In the genomic region with DNA sequence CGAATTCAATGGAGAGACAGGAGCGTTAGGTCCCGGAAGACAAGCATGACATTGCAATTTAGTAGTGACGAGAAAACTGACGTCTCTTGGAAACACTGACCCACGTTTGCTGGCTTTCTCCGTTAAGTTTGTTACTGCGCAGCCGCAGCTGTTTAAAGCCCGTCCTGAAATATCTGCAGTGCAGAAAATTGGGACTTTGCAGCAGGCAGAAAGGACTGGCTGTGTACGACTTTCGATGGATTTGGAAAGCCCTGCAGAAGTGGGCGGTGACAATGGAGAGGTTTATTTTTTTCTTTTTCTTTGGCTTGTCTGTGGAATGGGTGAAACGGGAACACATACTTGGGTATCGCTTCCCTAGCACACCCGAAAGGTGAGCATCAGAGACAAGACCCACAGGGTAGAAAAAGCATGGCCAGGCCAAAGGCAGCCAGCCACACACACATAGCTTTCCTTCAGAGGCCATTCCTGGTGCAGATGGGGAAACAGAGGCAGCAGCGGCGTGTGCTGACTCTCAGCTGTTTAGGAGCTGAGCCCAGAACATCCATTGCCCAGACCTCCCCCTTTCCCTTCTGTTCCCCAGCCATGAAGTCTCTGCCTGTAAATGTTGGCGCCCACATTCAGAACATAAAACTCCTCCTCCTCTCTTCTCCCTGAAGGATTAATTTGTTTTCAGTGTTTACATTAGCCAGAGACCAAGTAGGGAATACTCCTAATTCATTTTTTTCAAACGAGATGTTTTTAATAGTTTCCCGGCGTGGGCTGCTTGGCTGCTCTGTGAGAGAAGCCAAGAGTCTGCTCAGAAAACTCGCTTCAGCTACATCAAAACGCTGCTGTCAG, we compare ENCODE assay signal across 11 mouse cellular contexts.
DNase-seq lines count a peak whose midpoint lies in the region; ATAC-seq and TF ChIP-seq lines count a peak whose summit lies in the region.
"Had no signal": no experiment of that assay in that cellular context is flagged by ENCODE, and none has a peak within 500 bp of the region (broad histone marks: within the 10 kb centered on the region; RNA-seq: fewer than 3 reads in every experiment).

No protein-coding gene starts in this region.

- no peak overlapping the region for H3K27ac ChIP-seq in intestine, embryonic 15.5 days
- no peak overlapping the region for H3K27ac ChIP-seq in intestine, postnatal 0 days (ENCODE audit: low read depth, low read length)
- no peak overlapping the region for H3K27ac ChIP-seq in hindbrain, embryonic 14.5 days
- H3K27ac ChIP-seq in midbrain, embryonic 14.5 days (replicated peaks; ENCODE audit: low read depth, low read length), result no peak overlapping the region
- H3K27ac ChIP-seq in forebrain, embryonic 16.5 days (ENCODE audit: low read length), result no peak overlapping the region
- H3K27ac ChIP-seq: heart, embryonic 13.5 days; liver, embryonic 15.5 days had no signal

- no peaks in the 10 kb centered on the region for H3K9me3 ChIP-seq in intestine, embryonic 15.5 days
- H3K9me3 ChIP-seq in intestine, postnatal 0 days (ENCODE audit: control insufficient read depth), result no peaks in the 10 kb centered on the region
- peaks cover 5% of the 10 kb centered on the region; the same call in 1 of the 2 replicates for H3K9me3 ChIP-seq in hindbrain, embryonic 14.5 days (ENCODE audit: control insufficient read depth, low read length)
- H3K9me3 ChIP-seq in midbrain, embryonic 14.5 days (ENCODE audit: control insufficient read depth, low read length), result 0 out of 2 replicates have a peak, but pooled peaks cover 4% of the 10 kb centered on the region
- H3K9me3 ChIP-seq in forebrain, embryonic 16.5 days (ENCODE audit: control insufficient read depth, low read length), result no peaks in the 10 kb centered on the region
- H3K9me3 ChIP-seq: heart, embryonic 13.5 days; liver, embryonic 15.5 days had no signal

- no peaks in the 10 kb centered on the region for H3K27me3 ChIP-seq in intestine, embryonic 15.5 days (replicated peaks)
- no peaks in the 10 kb centered on the region for H3K27me3 ChIP-seq in intestine, postnatal 0 days (replicated peaks; ENCODE audit: control insufficient read depth, insufficient read depth, low read length)
- 0 out of 2 replicates have a peak, but pooled peaks cover 3% of the 10 kb centered on the region for H3K27me3 ChIP-seq in hindbrain, embryonic 14.5 days (ENCODE audit: control insufficient read depth, insufficient read depth, low read length)
- H3K27me3 ChIP-seq in midbrain, embryonic 14.5 days (ENCODE audit: control insufficient read depth, insufficient read depth, low read length), result no peaks in the 10 kb centered on the region
- H3K27me3 ChIP-seq in forebrain, embryonic 16.5 days (replicated peaks; ENCODE audit: control insufficient read depth, insufficient read depth, low read length), result no peaks in the 10 kb centered on the region
- H3K27me3 ChIP-seq: CH12.LX; heart, embryonic 13.5 days; liver, embryonic 15.5 days had no signal

- H3K4me1 ChIP-seq in intestine, embryonic 15.5 days (replicated peaks), result 0 out of 2 replicates have a peak, but pooled peaks cover 3% of the 10 kb centered on the region
- H3K4me1 ChIP-seq in intestine, postnatal 0 days (replicated peaks; ENCODE audit: control insufficient read depth, insufficient read depth, low read length), result no peaks in the 10 kb centered on the region
- H3K4me1 ChIP-seq in hindbrain, embryonic 14.5 days (replicated peaks; ENCODE audit: control insufficient read depth, insufficient read depth, low read length), result peaks cover 3% of the 10 kb centered on the region; the same call in 1 of the 2 replicates
- H3K4me1 ChIP-seq in midbrain, embryonic 14.5 days (ENCODE audit: control insufficient read depth, insufficient read depth, low read length), result 0 out of 2 replicates have a peak, but pooled peaks cover 3% of the 10 kb centered on the region
- H3K4me1 ChIP-seq in forebrain, embryonic 16.5 days (replicated peaks; ENCODE audit: control insufficient read depth, insufficient read depth, low read length), result no peaks in the 10 kb centered on the region
- H3K4me1 ChIP-seq: heart, embryonic 13.5 days; liver, embryonic 15.5 days had no signal

- no peak overlapping the region for H3K9ac ChIP-seq in intestine, embryonic 15.5 days
- H3K9ac ChIP-seq in intestine, postnatal 0 days (ENCODE audit: low read depth, low read length), result no peak overlapping the region
- H3K9ac ChIP-seq in hindbrain, embryonic 14.5 days, result no peak overlapping the region
- no peak overlapping the region for H3K9ac ChIP-seq in midbrain, embryonic 14.5 days (replicated peaks; ENCODE audit: low read length)
- no peak overlapping the region for H3K9ac ChIP-seq in forebrain, embryonic 16.5 days (replicated peaks; ENCODE audit: low read depth, low read length)
- H3K9ac ChIP-seq: heart, embryonic 13.5 days; liver, embryonic 15.5 days had no signal

- TF ChIP-seq CTCF in intestine, postnatal 0 days (IDR thresholded peaks at IDR 0.05; ENCODE audit: low read depth), result no peak

- H3K4me2 ChIP-seq in intestine, embryonic 15.5 days (replicated peaks), result no peak overlapping the region
- no peak overlapping the region for H3K4me2 ChIP-seq in intestine, postnatal 0 days (replicated peaks; ENCODE audit: low read depth)
- H3K4me2 ChIP-seq in hindbrain, embryonic 14.5 days (replicated peaks), result peak overlapping the region; percentile 49
- peak overlapping the region; percentile 45 for H3K4me2 ChIP-seq in midbrain, embryonic 14.5 days (ENCODE audit: low read length)
- no peak overlapping the region for H3K4me2 ChIP-seq in forebrain, embryonic 16.5 days (ENCODE audit: low read length)
- H3K4me2 ChIP-seq: heart, embryonic 13.5 days; liver, embryonic 15.5 days had no signal

- no peaks in the 10 kb centered on the region for H3K36me3 ChIP-seq in intestine, embryonic 15.5 days
- H3K36me3 ChIP-seq in intestine, postnatal 0 days (ENCODE audit: control insufficient read depth, insufficient read depth), result no peaks in the 10 kb centered on the region
- no peaks in the 10 kb centered on the region for H3K36me3 ChIP-seq in hindbrain, embryonic 14.5 days (replicated peaks; ENCODE audit: control insufficient read depth, insufficient read depth)
- no peaks in the 10 kb centered on the region for H3K36me3 ChIP-seq in midbrain, embryonic 14.5 days (ENCODE audit: control insufficient read depth, insufficient read depth, low read length)
- no peaks in the 10 kb centered on the region for H3K36me3 ChIP-seq in forebrain, embryonic 16.5 days (ENCODE audit: control insufficient read depth, insufficient read depth)
- H3K36me3 ChIP-seq: heart, embryonic 13.5 days; liver, embryonic 15.5 days had no signal

- H3K4me3 ChIP-seq in intestine, embryonic 15.5 days (replicated peaks), result no peak overlapping the region
- H3K4me3 ChIP-seq in intestine, postnatal 0 days (ENCODE audit: low read depth, low read length), result no peak overlapping the region
- peak overlapping the region; percentile 15; the same call in 1 of the 2 replicates for H3K4me3 ChIP-seq in hindbrain, embryonic 14.5 days (replicated peaks; ENCODE audit: low read length)
- H3K4me3 ChIP-seq in midbrain, embryonic 14.5 days (replicated peaks; ENCODE audit: low read depth, low read length), result no peak overlapping the region
- no peak overlapping the region for H3K4me3 ChIP-seq in forebrain, embryonic 16.5 days (replicated peaks; ENCODE audit: low read length)
- H3K4me3 ChIP-seq: heart, embryonic 13.5 days; liver, embryonic 15.5 days had no signal

- peak; percentile 36; the same call in 1 of the 2 replicates for ATAC-seq in intestine, embryonic 15.5 days
- ATAC-seq in intestine, postnatal 0 days, result no peak
- ATAC-seq in hindbrain, embryonic 14.5 days (ENCODE audit: low FRiP score), result no peak
- ATAC-seq in midbrain, embryonic 14.5 days (ENCODE audit: low FRiP score, low TSS enrichment), result no peak
- ATAC-seq in forebrain, embryonic 16.5 days, result no peak

- DNase-seq in R1 (ENCODE audit: low read depth, low spot score) (peak; percentile 50), MN1 (ENCODE audit: low spot score) (no peak)
- DNase-seq in hindbrain, embryonic 14.5 days (ENCODE audit: low spot score), result peak; percentile 41
- DNase-seq in midbrain, embryonic 14.5 days, result peak; percentile 64
- DNase-seq in testis, postnatal 14 days (ENCODE audit: low spot score), result no peak

- WGBS in intestine, embryonic 15.5 days, result 75% methylated on average over 24 of the region's 24 CpGs
- WGBS in intestine, postnatal 0 days, result 74% methylated on average over 24 of the region's 24 CpGs
- 54% methylated on average over 24 of the region's 24 CpGs for WGBS in hindbrain, embryonic 14.5 days
- 59% methylated on average over 24 of the region's 24 CpGs for WGBS in midbrain, embryonic 14.5 days
- 78% methylated on average over 24 of the region's 24 CpGs for WGBS in forebrain, embryonic 16.5 days

Comparison
In these comparisons a context has a peak if more than half of its experiments do, and no peak if none do; other contexts are left out.
1. H3K4me2 ChIP-seq: peak in hindbrain, embryonic 14.5 days (single experiment) and midbrain, embryonic 14.5 days (single experiment); none in intestine, embryonic 15.5 days (single experiment), intestine, postnatal 0 days (single experiment) and forebrain, embryonic 16.5 days (single experiment).
2. DNase-seq: peak in R1 (single experiment), hindbrain, embryonic 14.5 days (single experiment) and midbrain, embryonic 14.5 days (single experiment); none in MN1 (single experiment) and testis, postnatal 14 days (single experiment).